Mouse (Mus musculus) liver, adult (tissue): ENCODE data around the gene Shisal1.

Experiments
- GATA4 ChIP-seq: IDR thresholded peaks from 2 replicates; pipeline ENCODE4 v1.6.1; 2014; ENCODE audit warnings: mild to moderate bottlenecking, low read length; ENCODE audit not compliant: insufficient replicate concordance

Gene Shisal1

GRCm38 (mm10) chr15:84443631-84444030 is 3.3 kb downstream of the Shisal1 start:
- TF ChIP-seq GATA4 = no peak

- TF ChIP-seq GATA4 = no peak
Observed at GRCm38 (mm10) chr15:84441682-84442315, 5.1 kb downstream of the Shisal1 start.

GRCm38 (mm10) chr15:84440820-84441219 is 6.1 kb downstream of the Shisal1 start:
- TF ChIP-seq GATA4 = no peak

GRCm38 (mm10) chr15:84433586-84434185 is 13.2 kb downstream of the Shisal1 start:
- TF ChIP-seq GATA4 = no peak

- no peak for TF ChIP-seq GATA4
Observed at GRCm38 (mm10) chr15:84430482-84430881, 16.4 kb downstream of the Shisal1 start.

GRCm38 (mm10) chr15:84427624-84428023 is 19.3 kb downstream of the Shisal1 start:
- no peak for TF ChIP-seq GATA4

- TF ChIP-seq GATA4 = no peak
Observed at GRCm38 (mm10) chr15:84425733-84426132, 21.2 kb downstream of the Shisal1 start.

- TF ChIP-seq GATA4 = no peak
Observed at GRCm38 (mm10) chr15:84423781-84424180, 23.1 kb downstream of the Shisal1 start.

- no peak for TF ChIP-seq GATA4
Observed at GRCm38 (mm10) chr15:84418266-84418610, 28.7 kb downstream of the Shisal1 start.

GRCm38 (mm10) chr15:84417592-84418265 is 29.2 kb downstream of the Shisal1 start:
- no peak for TF ChIP-seq GATA4

- TF ChIP-seq GATA4 = no peak
Observed at GRCm38 (mm10) chr15:84417017-84417416, 29.9 kb downstream of the Shisal1 start.

GRCm38 (mm10) chr15:84414040-84414848 is 32.7 kb downstream of the Shisal1 start:
- no peak for TF ChIP-seq GATA4

- TF ChIP-seq GATA4 = no peak
Observed at GRCm38 (mm10) chr15:84412409-84412808, 34.5 kb downstream of the Shisal1 start.

- TF ChIP-seq GATA4 = no peak
Observed at GRCm38 (mm10) chr15:84410052-84410451, 36.8 kb downstream of the Shisal1 start.

- no peak for TF ChIP-seq GATA4
Observed at GRCm38 (mm10) chr15:84408576-84408975, 38.3 kb downstream of the Shisal1 start.

GRCm38 (mm10) chr15:84405759-84406158 is 41.1 kb downstream of the Shisal1 start:
- TF ChIP-seq GATA4 = no peak
